Mouse (Mus musculus): Measurements from ENCODE around the gene Frmd8. TPM values are rescaled to one million over a fixed set of nuclear protein-coding genes. Genes with fewer than 3 reads are reported as not detected.

The Frmd8 gene
- total and polyA plus RNA-seq, 3 experiments = 22.8 to 34.4 TPM; not detected in 1

DNA sequence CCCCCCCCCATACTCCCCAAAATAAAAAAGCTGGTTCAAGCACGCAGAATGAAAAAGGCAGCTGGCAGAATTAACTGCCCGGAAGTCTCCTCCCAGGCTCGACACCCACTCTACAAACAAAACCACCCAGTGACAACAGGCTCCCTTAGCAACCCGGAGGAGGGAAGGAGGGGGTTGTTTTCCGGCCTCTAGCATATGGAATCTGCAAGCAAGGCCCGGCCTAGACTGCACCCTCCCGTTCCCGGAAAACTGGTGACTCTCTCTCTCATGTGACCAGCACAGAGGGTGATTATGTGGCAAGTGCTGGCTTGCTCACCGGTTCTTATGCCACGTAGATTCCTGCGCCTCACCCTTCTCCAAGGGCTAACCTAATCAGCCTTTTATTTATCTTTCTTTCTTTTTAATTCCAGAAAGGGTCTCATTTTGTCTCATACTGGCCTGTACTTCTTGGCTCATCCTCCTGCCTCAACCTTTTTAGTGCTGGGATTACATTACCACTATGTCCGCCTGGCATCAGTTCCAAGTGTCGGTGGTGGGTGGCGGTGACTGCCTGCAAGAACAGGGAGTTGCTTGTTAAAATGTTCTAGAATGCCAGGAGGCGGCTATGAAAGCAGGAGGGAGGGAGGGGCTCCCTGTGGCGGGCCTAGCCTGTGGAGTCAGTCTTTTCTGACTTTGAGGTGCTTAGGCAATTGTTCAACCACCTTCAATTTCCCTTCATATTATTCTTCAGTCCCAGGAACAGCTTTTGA lies 28.3 kb downstream of the Frmd8 start (continued):
- TF ChIP-seq MYB (IDR thresholded peaks at IDR 0.05; ENCODE audit: low read depth, low read length) (peak; percentile 19; the same call in 1 of the 2 replicates), ZMIZ1 (IDR thresholded peaks at IDR 0.05; ENCODE audit: low read depth, low read length) (peak; percentile 50; the same call in 1 of the 2 replicates), USF2 (IDR thresholded peaks at IDR 0.05; ENCODE audit: borderline replicate concordance in 1 of 2, insufficient read depth in 1 of 2, low read depth in 1 of 2, low read length in 2 of 2) (peak in 1 of 2 experiments; percentile 59; a peak in 1 of 4 replicates)

DNA sequence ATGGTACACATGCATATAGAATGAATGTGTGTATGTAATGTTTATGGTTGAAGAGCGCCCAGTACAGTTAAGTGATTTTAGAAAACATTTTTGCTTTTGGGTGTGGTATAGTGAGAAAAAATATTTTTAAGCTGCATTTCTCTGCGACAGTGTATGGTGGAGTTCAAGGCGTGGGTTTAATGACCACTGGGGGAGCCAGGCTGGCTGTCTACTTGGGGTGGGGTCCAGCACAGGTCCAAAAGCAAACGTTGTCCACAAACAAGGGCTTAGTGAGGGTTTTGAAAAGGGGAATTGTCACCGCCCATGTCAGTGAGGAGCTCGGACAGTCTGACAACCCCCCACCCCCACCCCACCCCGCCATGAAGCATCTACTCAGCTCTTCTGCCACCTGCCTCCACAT lies 28.9 kb downstream of the Frmd8 start:
- TF ChIP-seq CHD1 (IDR thresholded peaks at IDR 0.05; ENCODE audit: low read depth, low read length) = no peak; the same call in 1 of the 2 replicates
- no peak for TF ChIP-seq E2F4 (IDR thresholded peaks at IDR 0.05; ENCODE audit: borderline replicate concordance, low read depth, low read length)
- TF ChIP-seq POLR2AphosphoS2 (IDR thresholded peaks at IDR 0.05; ENCODE audit: low read length) = 0 out of 2 replicates have a peak, but pooled peaks have one; percentile 2
- peaks cover 0 to 42% of the 10 kb centered on the region in 2 experiments; a peak in 2 of 4 replicates for H3K36me3 ChIP-seq (ENCODE audit: control insufficient read depth in 1 of 2, insufficient read depth in 2 of 2, low read length in 2 of 2)
- DNase-seq (ENCODE audit: low read depth, low spot score) = no peak
- H3K9ac ChIP-seq (ENCODE audit: control insufficient read depth, low read depth, low read length, poor library complexity, severe bottlenecking) = peak overlapping the region; percentile 86
- peaks cover 15 to 58% of the 10 kb centered on the region in 2 experiments for H3K4me1 ChIP-seq (ENCODE audit: control insufficient read depth in 1 of 2, insufficient read depth in 2 of 2, low read length in 2 of 2)
- H3K79me2 ChIP-seq (ENCODE audit: control insufficient read depth, insufficient read depth, low read length, poor library complexity) = peaks cover 38% of the 10 kb centered on the region
- H3K9me3 ChIP-seq (replicated peaks; ENCODE audit: insufficient read depth, low read length) = no peaks in the 10 kb centered on the region
- H3K27me3 ChIP-seq (ENCODE audit: control insufficient read depth in 1 of 2, insufficient read depth in 2 of 2, low read length in 2 of 2) = no peaks in the 10 kb centered on the region
- H3K4me3 ChIP-seq (ENCODE audit: control insufficient read depth in 1 of 2, insufficient read depth in 1 of 2, low read depth in 2 of 2, low read length in 2 of 2) = peak overlapping the region; percentile 52 to 66
- peak overlapping the region; percentile 96 for H3K27ac ChIP-seq (ENCODE audit: control insufficient read depth, low read depth, low read length)

DNA sequence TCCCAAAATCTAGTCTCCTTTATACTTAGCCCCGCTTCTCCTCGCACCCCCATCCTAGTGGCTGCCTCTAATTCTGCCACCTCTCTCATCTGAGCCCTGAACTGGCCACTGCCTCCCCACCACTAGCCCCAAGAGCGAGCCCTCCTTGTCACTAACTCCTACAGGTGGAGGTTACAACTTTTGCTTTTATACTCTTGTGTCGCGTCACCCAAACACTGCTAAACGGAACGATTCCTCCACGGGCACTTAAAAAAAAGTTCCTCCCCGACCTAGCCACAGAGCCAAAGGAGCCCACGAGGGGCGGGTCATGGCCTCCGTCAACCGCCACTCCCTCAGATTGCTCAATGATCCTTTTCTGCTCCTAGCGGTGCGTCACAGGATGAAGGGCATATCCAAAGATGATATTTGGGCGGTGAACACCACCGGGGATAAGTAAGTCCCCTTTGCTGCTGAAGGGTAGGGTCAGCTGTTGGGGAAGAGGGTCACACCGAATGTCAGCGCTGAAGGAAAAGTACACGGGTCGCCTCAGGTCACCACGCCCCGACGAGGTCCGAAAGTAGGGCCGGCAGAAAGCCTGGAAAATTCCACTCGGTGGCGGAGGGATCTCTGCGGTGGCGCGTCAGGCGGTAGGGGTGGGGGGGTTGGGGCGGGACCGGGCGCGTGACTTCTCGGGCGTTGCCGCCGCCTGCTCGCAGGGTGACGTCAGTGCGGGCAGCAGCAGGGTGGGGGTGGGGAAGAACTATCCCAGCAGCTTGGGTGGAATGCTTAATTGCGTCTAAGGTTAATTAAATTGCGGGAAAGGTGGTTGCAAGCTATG lies 29.5 kb downstream of the Frmd8 start:
- peaks cover 0 to 43% of the 10 kb centered on the region in 2 experiments; a peak in 2 of 4 replicates for H3K36me3 ChIP-seq (ENCODE audit: control insufficient read depth in 1 of 2, insufficient read depth in 2 of 2, low read length in 2 of 2)
- peak; percentile 93 for DNase-seq (ENCODE audit: low read depth, low spot score)
- TF ChIP-seq GABPA (IDR thresholded peaks at IDR 0.05; ENCODE audit: low read depth, low read length) = no peak
- TF ChIP-seq MAZ (IDR thresholded peaks at IDR 0.05; ENCODE audit: low read depth, low read length) = peak; percentile 72; the same call in 1 of the 2 replicates
- TF ChIP-seq KAT2A (conservative IDR thresholded peaks at IDR 0.05; ENCODE audit: low read depth, low read length) = peak; percentile 62
- TF ChIP-seq CTCF (IDR thresholded peaks at IDR 0.05 in 2 of 3, conservative IDR thresholded peaks at IDR 0.05 in 1 of 3; ENCODE audit: control insufficient read depth in 1 of 3, insufficient read depth in 1 of 3, low read depth in 2 of 3, low read length in 3 of 3, poor library complexity in 1 of 3, severe bottlenecking in 1 of 3) = no peak
- TF ChIP-seq GATA1 (IDR thresholded peaks at IDR 0.05; ENCODE audit: low read depth, low read length) = no peak
- TF ChIP-seq EP300 (IDR thresholded peaks at IDR 0.05; ENCODE audit: low read depth in 1 of 2, low read length in 2 of 2) = peak; percentile 22 to 61; a peak in 3 of 4 replicates
- TF ChIP-seq MYC (IDR thresholded peaks at IDR 0.05; ENCODE audit: low read depth, low read length) = no peak; the same call in 1 of the 2 replicates
- TF ChIP-seq BHLHE40 (IDR thresholded peaks at IDR 0.05; ENCODE audit: borderline replicate concordance, low read depth, low read length) = peak; percentile 91
- peak; percentile 36 for TF ChIP-seq HCFC1 (IDR thresholded peaks at IDR 0.05; ENCODE audit: low read depth, low read length)
- peak; percentile 88 for TF ChIP-seq SIN3A (IDR thresholded peaks at IDR 0.05; ENCODE audit: low read length)
- TF ChIP-seq MAFK (IDR thresholded peaks at IDR 0.05; ENCODE audit: borderline replicate concordance, low read depth, low read length) = no peak
- TF ChIP-seq ZNF384 (IDR thresholded peaks at IDR 0.05; ENCODE audit: low read depth, low read length) = peak; percentile 77
- TF ChIP-seq UBTF (IDR thresholded peaks at IDR 0.05; ENCODE audit: borderline replicate concordance, insufficient read depth, low read depth, low read length) = no peak
- TF ChIP-seq SMC3 (IDR thresholded peaks at IDR 0.05; ENCODE audit: low read depth, low read length) = no peak; the same call in 1 of the 2 replicates
- 0 out of 2 replicates have a peak, but pooled peaks have one; percentile 15 for TF ChIP-seq MEF2A (IDR thresholded peaks at IDR 0.05; ENCODE audit: extremely low read depth, insufficient replicate concordance, low read depth, low read length, poor library complexity, severe bottlenecking)
- peak; percentile 78 for TF ChIP-seq USF1 (IDR thresholded peaks at IDR 0.05; ENCODE audit: low read depth, low read length)
- TF ChIP-seq ZC3H11A (IDR thresholded peaks at IDR 0.05; ENCODE audit: low read depth, low read length) = no peak
- TF ChIP-seq E2F4 (IDR thresholded peaks at IDR 0.05; ENCODE audit: borderline replicate concordance, low read depth, low read length) = no peak; the same call in 1 of the 2 replicates
- peak; percentile 99 for TF ChIP-seq NELFE (IDR thresholded peaks at IDR 0.05; ENCODE audit: low read depth, low read length)
- no peak; the same call in 1 of the 2 replicates for TF ChIP-seq MYB (IDR thresholded peaks at IDR 0.05; ENCODE audit: low read depth, low read length)

More for the DNA sequence above, 29.5 kb downstream of the Frmd8 start:
- Histone ChIP-seq H3K4me3 (ENCODE audit: control insufficient read depth in 1 of 2, insufficient read depth in 1 of 2, low read depth in 2 of 2, low read length in 2 of 2) (peak overlapping the region; percentile 79 to 93), H3K9me3 (replicated peaks; ENCODE audit: insufficient read depth, low read length) (no peaks in the 10 kb centered on the region), H3K9ac (ENCODE audit: control insufficient read depth, low read depth, low read length, poor library complexity, severe bottlenecking) (peak overlapping the region; percentile 93), H3K27me3 (ENCODE audit: control insufficient read depth in 1 of 2, insufficient read depth in 2 of 2, low read length in 2 of 2) (no peaks in the 10 kb centered on the region), H3K27ac (ENCODE audit: control insufficient read depth, low read depth, low read length) (peak overlapping the region; percentile 96), H3K79me2 (ENCODE audit: control insufficient read depth, insufficient read depth, low read length, poor library complexity) (peaks cover 38% of the 10 kb centered on the region), H3K4me1 (ENCODE audit: control insufficient read depth in 1 of 2, insufficient read depth in 2 of 2, low read length in 2 of 2) (peaks cover 15 to 58% of the 10 kb centered on the region in 2 experiments)
